Mouse (Mus musculus) Patski (cell line): ENCODE data around the gene Trappc11. TPM values are rescaled to one million over a fixed set of nuclear protein-coding genes. Genes with fewer than 3 reads are reported as not detected.

Experiments used
- ATAC-seq: fragments of 100-300 bp; one replicate; pipeline ENCODE4 v1.8.0; 2021
- CTCF ChIA-PET: fragments of 350-600 bp; sonication (Branson Sonifier 250); formaldehyde crosslinking; loops from one replicate; lab custom pipeline; 2022; ENCODE audit warnings: inconsistent platforms; lab: Charles Lee
- POLR2A ChIA-PET: fragments of 350-600 bp; sonication (Branson Sonifier 250); formaldehyde crosslinking; loops from one replicate; lab custom pipeline; 2022; ENCODE audit warnings: antibody characterized with exemption, inconsistent platforms; lab: Charles Lee
- DNase-seq: peaks from one replicate; pipeline ENCODE4 v3.0.0-alpha.2; 2011; ENCODE audit warnings: low read depth, low spot score
- H3K27me3 ChIP-seq: fragments of 371-371 bp; one replicate; pipeline ENCODE4 v1.5.1; 2021
- CTCF ChIP-seq: fragments of 100-300 bp; IDR thresholded peaks from one replicate; pipeline ENCODE4 v1.5.1; 2021
- in situ Hi-C: fragments of 300-500 bp; cut with MboI; formaldehyde crosslinking; loops from 3 replicates; pipeline ENCODE4 v1.11.1; 2018; ENCODE audit warnings: low pct_unique_long_range_greater_than_20kb, mixed read lengths
- polyA plus RNA-seq: library from polyadenylated mRNA; unstranded; gene quantifications from one replicate; pipeline ENCODE4 v1.2.3, GENCODE M21; 2021

Trappc11 gene
- polyA plus RNA-seq, 1 experiment from 2014 or later, result 40.4 TPM

- CTCF ChIA-PET, result no interaction called here
- ATAC-seq, result no peak
- POLR2A ChIA-PET, result no interaction called here
- no peak for TF ChIP-seq CTCF
- no peak for DNase-seq
- H3K27me3 ChIP-seq, result no peaks in the 10 kb centered on the region
- in situ Hi-C loops, result no loop called here
Observed at GRCm38 (mm10) chr8:47544094-47544493, 10.8 kb upstream of the Trappc11 start.

- no peaks in the 10 kb centered on the region for H3K27me3 ChIP-seq
- DNase-seq (no peak), ATAC-seq (no peak)
- in situ Hi-C loops, result no loop called here
- TF ChIP-seq CTCF, result no peak
- ChIA-PET CTCF (no interaction called here), POLR2A (interaction anchor here (1.1 kb wide), 1 partner anchor 12 kb away, joined by 3 read pairs; no protein-coding TSS in a partner anchor)
Observed at GRCm38 (mm10) chr8:47542746-47543145, 9.5 kb upstream of the Trappc11 start.

GRCm38 (mm10) chr8:47538323-47538722 is 5.1 kb upstream of the Trappc11 start:
- in situ Hi-C loops, result no loop called here
- no peak for DNase-seq
- TF ChIP-seq CTCF, result no peak

GRCm38 (mm10) chr8:47528094-47528493 is 5.2 kb downstream of the Trappc11 start:
- ATAC-seq, result no peak
- TF ChIP-seq CTCF, result no peak
- ChIA-PET CTCF (interaction anchor here (0.7 kb wide), 1 partner anchor 9 kb away, joined by 3 read pairs; no protein-coding TSS in a partner anchor), POLR2A (no interaction called here)
- no peak for DNase-seq
- no peaks in the 10 kb centered on the region for H3K27me3 ChIP-seq
- in situ Hi-C loops, result loop anchor here (10.0 kb wide), 1 partner anchor 123 kb away; no protein-coding TSS in a partner anchor

More at GRCm38 (mm10) chr8:47538323-47538722, 5.1 kb upstream of the Trappc11 start:
- ATAC-seq, result no peak
- no peaks in the 10 kb centered on the region for H3K27me3 ChIP-seq
- ChIA-PET POLR2A (no interaction called here), CTCF (interaction anchor here (0.7 kb wide), 1 partner anchor 9 kb away, joined by 3 read pairs; no protein-coding TSS in a partner anchor)

GRCm38 (mm10) chr8:47513601-47514000 is 19.7 kb downstream of the Trappc11 start:
- ChIA-PET POLR2A (no interaction called here), CTCF (interaction anchor here (0.9 kb wide), 1 partner anchor 196 kb away, joined by 3 read pairs; no protein-coding TSS in a partner anchor)
- DNase-seq, result no peak
- in situ Hi-C loops, result no loop called here
- no peaks in the 10 kb centered on the region for H3K27me3 ChIP-seq
- TF ChIP-seq CTCF, result no peak
- ATAC-seq, result no peak

- H3K27me3 ChIP-seq, result no peaks in the 10 kb centered on the region
- CTCF ChIA-PET, result interaction anchor here (1.1 kb wide), 1 partner anchor 21 kb away, joined by 3 read pairs; no protein-coding TSS in a partner anchor
Observed at GRCm38 (mm10) chr8:47510930-47511329, 22.3 kb downstream of the Trappc11 start.

DNA sequence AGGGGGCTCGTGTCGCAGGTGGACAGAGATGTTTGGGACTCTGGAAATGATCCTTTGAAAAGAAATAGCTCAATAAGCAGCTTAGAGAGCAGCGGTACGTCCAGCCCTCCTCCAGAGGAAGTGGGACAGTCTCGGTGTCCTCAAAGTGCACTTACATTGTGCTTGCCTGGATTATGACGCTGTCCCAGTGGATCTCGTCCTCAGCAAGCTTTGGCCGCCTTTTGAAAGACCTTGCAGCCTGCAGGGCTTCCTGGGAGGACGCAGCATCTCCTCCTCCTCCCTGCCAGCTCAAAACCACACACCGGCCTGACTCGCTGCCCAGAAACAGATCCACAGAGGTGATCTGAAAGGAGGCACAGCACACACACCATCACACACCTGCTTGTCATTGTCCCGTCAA is 27.8 kb downstream of the Trappc11 start:
- TF ChIP-seq CTCF, result no peak
- ATAC-seq (no peak), DNase-seq (no peak)
- POLR2A ChIA-PET, result no interaction called here
- in situ Hi-C loops, result no loop called here
- no peaks in the 10 kb centered on the region for H3K27me3 ChIP-seq
- CTCF ChIA-PET, result no interaction called here

More at GRCm38 (mm10) chr8:47510930-47511329, 22.3 kb downstream of the Trappc11 start:
- POLR2A ChIA-PET, result no interaction called here
- no peak for TF ChIP-seq CTCF
- in situ Hi-C loops, result no loop called here
- no peak for DNase-seq
- ATAC-seq, result no peak

DNA sequence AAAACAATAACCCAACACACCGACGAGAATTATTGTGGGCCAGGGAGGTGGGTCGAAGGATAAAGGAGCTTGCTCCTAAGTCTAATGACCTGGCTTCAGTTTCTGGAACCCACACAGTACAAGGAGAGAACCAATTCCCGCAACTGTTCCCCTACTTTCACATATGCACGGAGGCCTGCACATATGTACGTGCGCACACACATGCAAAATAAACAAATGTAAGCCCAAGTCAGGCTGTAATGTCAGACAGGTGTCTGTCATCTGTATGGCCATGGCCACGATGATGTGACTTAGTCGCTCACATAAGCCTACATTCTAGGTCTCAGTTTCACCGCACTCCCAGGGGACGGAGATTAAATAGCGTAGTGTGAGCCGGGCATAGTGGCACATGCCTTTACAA is 30.7 kb downstream of the Trappc11 start:
- in situ Hi-C loops, result loop anchor here (5.0 kb wide), 1 partner anchor 90 kb away; no protein-coding TSS in a partner anchor
- ATAC-seq (no peak), DNase-seq (no peak)
- POLR2A ChIA-PET, result no interaction called here
- CTCF ChIA-PET, result no interaction called here
- no peak for TF ChIP-seq CTCF
- H3K27me3 ChIP-seq, result no peaks in the 10 kb centered on the region

DNA sequence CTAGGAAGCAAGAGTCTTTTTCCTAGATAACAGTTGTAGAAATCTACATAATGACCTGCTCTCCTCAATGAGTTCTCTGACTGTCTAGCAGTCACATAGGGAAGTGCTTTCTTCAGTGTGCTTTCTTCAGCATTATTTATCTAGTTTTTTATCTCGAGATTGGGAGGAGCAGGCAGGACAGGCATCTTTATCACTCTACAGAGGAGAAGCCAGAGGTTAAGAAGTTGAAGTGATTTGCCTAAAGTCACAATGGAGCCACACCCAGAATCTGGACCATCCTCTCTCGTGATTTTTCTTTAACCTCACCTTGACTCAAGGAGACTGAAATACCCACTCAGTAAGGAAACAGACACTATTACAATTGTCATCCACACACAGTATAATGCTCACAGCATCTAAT is 31.3 kb downstream of the Trappc11 start:
- in situ Hi-C loops, result loop anchor here (5.0 kb wide), 1 partner anchor 90 kb away; no protein-coding TSS in a partner anchor
- ChIA-PET POLR2A (no interaction called here), CTCF (no interaction called here)
- no peak for TF ChIP-seq CTCF
- ATAC-seq (no peak), DNase-seq (no peak)
- H3K27me3 ChIP-seq, result no peaks in the 10 kb centered on the region

DNA sequence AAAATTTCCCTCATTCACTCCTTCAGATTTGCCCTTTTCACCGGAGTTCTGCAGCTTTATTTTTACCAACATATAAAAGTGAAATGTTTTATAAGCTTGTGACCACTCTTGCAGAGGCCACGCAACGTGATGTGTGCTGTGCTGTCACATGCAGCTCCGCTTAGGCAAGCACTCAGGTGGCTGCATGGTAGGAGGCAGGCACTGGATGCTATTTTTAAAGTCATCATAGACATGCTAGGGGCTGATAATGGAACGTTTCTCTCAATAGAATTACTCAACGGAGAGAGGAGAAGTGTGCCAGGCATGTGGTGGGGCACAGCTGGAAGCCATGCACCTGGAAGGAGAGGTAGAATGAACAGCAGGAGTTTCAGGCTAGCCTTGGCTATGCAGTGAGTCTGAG is 37.8 kb downstream of the Trappc11 start:
- TF ChIP-seq CTCF, result no peak
- no peaks in the 10 kb centered on the region for H3K27me3 ChIP-seq
- POLR2A ChIA-PET, result no interaction called here
- ATAC-seq (no peak), DNase-seq (no peak)
- CTCF ChIA-PET, result interaction anchor here (1.3 kb wide), 1 partner anchor 21 kb away, joined by 3 read pairs; no protein-coding TSS in a partner anchor
- in situ Hi-C loops, result no loop called here

DNA sequence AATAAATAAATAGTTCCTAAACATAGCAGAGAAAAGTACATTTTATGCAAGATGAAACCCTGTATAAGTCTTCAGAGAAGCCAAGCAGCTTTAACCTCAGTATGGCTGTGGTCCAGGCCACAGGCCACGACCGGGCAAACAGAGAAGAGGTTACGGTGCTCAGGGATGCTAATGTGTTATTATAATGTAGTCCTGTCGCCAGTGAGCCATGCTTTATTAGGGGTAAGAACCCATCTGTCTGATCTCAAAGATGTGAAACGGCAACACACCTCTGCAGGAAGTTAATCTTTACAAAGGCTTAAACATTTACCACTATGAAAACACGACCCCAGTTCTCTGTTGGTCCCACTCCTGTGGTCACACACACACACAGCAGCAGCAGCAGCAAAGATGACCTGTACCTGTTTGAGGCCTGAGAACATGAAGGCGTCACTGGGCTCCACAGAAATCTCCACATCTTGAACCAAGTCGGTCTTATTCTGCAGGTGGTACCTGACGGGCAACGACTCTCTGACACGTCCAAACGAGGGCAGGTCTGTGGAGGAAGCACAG is 38.6 kb downstream of the Trappc11 start:
- ChIA-PET CTCF (interaction anchor here (1.3 kb wide), 1 partner anchor 22 kb away, joined by 3 read pairs; no protein-coding TSS in a partner anchor), POLR2A (interaction anchor here (0.6 kb wide), 1 partner anchor 39 kb away, joined by 3 read pairs; no protein-coding TSS in a partner anchor)
- no peak for TF ChIP-seq CTCF
- no peaks in the 10 kb centered on the region for H3K27me3 ChIP-seq
- ATAC-seq, result peak; percentile 47
- in situ Hi-C loops, result no loop called here
- peak; percentile 22 for DNase-seq
